9 mouse cellular contexts compared by ENCODE assay signal in the genomic region with DNA sequence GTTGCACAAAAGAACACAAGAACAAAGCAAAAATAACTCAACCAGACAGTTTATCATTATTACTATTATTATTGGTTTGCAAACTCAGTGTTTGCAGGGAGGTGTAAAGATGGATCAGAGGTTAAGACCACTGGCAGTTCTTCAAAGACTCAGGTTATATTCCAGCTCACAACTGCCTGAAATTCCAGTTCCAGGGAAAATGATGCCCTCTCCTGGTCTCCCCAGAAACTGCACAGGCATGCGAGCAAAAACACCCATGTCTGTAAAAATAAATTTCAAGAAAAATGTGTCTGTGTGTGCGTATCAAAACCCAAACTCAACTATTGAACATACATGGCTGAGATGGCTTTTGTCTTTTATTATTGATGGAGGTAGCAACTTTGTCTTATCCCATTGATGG. TPM values are rescaled to one million over a fixed set of nuclear protein-coding genes. Genes with fewer than 3 reads are reported as not detected.
A peak's percentile ranks its signal among the peaks of the same experiment; 100 is the strongest.
DNase-seq lines count a peak whose midpoint lies in the region; ATAC-seq and TF ChIP-seq lines count a peak whose summit lies in the region.
"Had no signal": no experiment of that assay in that cellular context is flagged by ENCODE, and none has a peak within 500 bp of the region (broad histone marks: within the 10 kb centered on the region; RNA-seq: fewer than 3 reads in every experiment).

No protein-coding gene starts in this region.

- peaks cover 15% of the 10 kb centered on the region for H3K4me1 ChIP-seq in heart, postnatal 0 days (ENCODE audit: control insufficient read depth, insufficient read depth)
- peaks cover 9% of the 10 kb centered on the region; the same call in 1 of the 2 replicates for H3K4me1 ChIP-seq in midbrain, postnatal 0 days (ENCODE audit: insufficient read depth, low read length)

- 19% methylated on average over 2 of the region's 2 CpGs for WGBS in heart, postnatal 0 days
- WGBS in midbrain, postnatal 0 days, result 7% methylated on average over 2 of the region's 2 CpGs

- H3K9me3 ChIP-seq in heart, postnatal 0 days (replicated peaks; ENCODE audit: control insufficient read depth, low read length), result no peaks in the 10 kb centered on the region
- no peaks in the 10 kb centered on the region for H3K9me3 ChIP-seq in midbrain, postnatal 0 days (ENCODE audit: low read length)

- peak; percentile 75 for TF ChIP-seq CTCF in heart, postnatal 0 days (IDR thresholded peaks at IDR 0.05; ENCODE audit: low read depth)
- peak; percentile 97 for TF ChIP-seq CTCF in layer of hippocampus, adult 2 months (conservative IDR thresholded peaks at IDR 0.05)
- peak; percentile 81 for TF ChIP-seq CTCF in midbrain, postnatal 0 days (IDR thresholded peaks at IDR 0.05)

- no peak overlapping the region for H3K9ac ChIP-seq in heart, postnatal 0 days (replicated peaks; ENCODE audit: low read depth, low read length)
- no peak overlapping the region for H3K9ac ChIP-seq in midbrain, postnatal 0 days (replicated peaks; ENCODE audit: low read length, poor library complexity, severe bottlenecking)

- no peaks in the 10 kb centered on the region for H3K27me3 ChIP-seq in heart, postnatal 0 days (ENCODE audit: control insufficient read depth, insufficient read depth, low read length)
- H3K27me3 ChIP-seq in midbrain, postnatal 0 days (ENCODE audit: insufficient read depth, low read length), result no peaks in the 10 kb centered on the region

- no peak for DNase-seq in heart, postnatal 0 days (ENCODE audit: low spot score)
- DNase-seq in heart, adult 11 months, result no peak
- DNase-seq in 3134 (ENCODE audit: extremely low read depth, insufficient read length, low spot score) (peak; percentile 30), MN1 (ENCODE audit: low spot score) (peak; percentile 54)
- peak; percentile 33 to 64 for DNase-seq in cerebellum, postnatal 4 days (ENCODE audit: low spot score in 2 of 2)
- DNase-seq in layer of hippocampus, adult 2 months (ENCODE audit: low spot score in 2 of 2), result peak in 1 of 2 experiments; percentile 77
- peak; percentile 33 for DNase-seq in midbrain, postnatal 0 days (ENCODE audit: low spot score)

- TF ChIP-seq EP300 in heart, postnatal 0 days (IDR thresholded peaks at IDR 0.05; ENCODE audit: low read depth), result no peak

- no peak overlapping the region for H3K27ac ChIP-seq in heart, postnatal 0 days (ENCODE audit: low read depth)
- no peak overlapping the region for H3K27ac ChIP-seq in layer of hippocampus, adult 2 months
- no peak overlapping the region for H3K27ac ChIP-seq in midbrain, postnatal 0 days (ENCODE audit: low read depth, low read length)

- no peak overlapping the region for H3K4me3 ChIP-seq in heart, postnatal 0 days (ENCODE audit: low read depth, low read length)
- H3K4me3 ChIP-seq in layer of hippocampus, adult 2 months, result no peak overlapping the region
- no peak overlapping the region for H3K4me3 ChIP-seq in midbrain, postnatal 0 days (ENCODE audit: low read depth, low read length)

- no peak overlapping the region for H3K4me2 ChIP-seq in heart, postnatal 0 days (ENCODE audit: low read depth, low read length)
- H3K4me2 ChIP-seq in midbrain, postnatal 0 days (ENCODE audit: low read depth, low read length, poor library complexity, severe bottlenecking), result no peak overlapping the region

- ATAC-seq in heart, postnatal 0 days (ENCODE audit: insufficient read depth, low read depth), result no peak
- ATAC-seq in midbrain, postnatal 0 days (ENCODE audit: low FRiP score), result no peak
- ATAC-seq in inflammation-experienced regulatory T-cells, adult 6 months, result no peak

- no peaks in the 10 kb centered on the region for H3K36me3 ChIP-seq in heart, postnatal 0 days (replicated peaks; ENCODE audit: control insufficient read depth, insufficient read depth, low read length)
- no peaks in the 10 kb centered on the region for H3K36me3 ChIP-seq in midbrain, postnatal 0 days (ENCODE audit: insufficient read depth, low read length)

RNA-seq across cellular contexts. Expression of gene Arhgap35, which starts 2.3 kb away (rescaled TPM):
- 57.5 and 67.6 TPM in 2 replicates for total RNA-seq in heart, postnatal 0 days (2014; rRNA removed; ENCODE audit: low replicate concordance)
- 9.7 and 10.0 TPM in 2 replicates for polyA plus RNA-seq in heart, postnatal 0 days (2015; fragmentation: Nextera tagmentation; extraction: Ambion mirVana)
- total RNA-seq in layer of hippocampus, adult 2 months (2021), result 100 to 1,000 TPM; 124 to 128 TPM
- total RNA-seq in midbrain, postnatal 0 days (2014; rRNA removed), result 157 and 177 TPM in 2 replicates
- polyA plus RNA-seq in midbrain, postnatal 0 days (2015; fragmentation: Nextera tagmentation; extraction: Ambion mirVana), result 25.3 and 26.9 TPM in 2 replicates
- 1 to 10 TPM; 1.4 to 3.9 (median 2.5) TPM for polyA plus RNA-seq in inflammation-experienced regulatory T-cells, adult 6 months (2017; shearing (Covaris generic))

RNA-seq across cellular contexts. Expression of gene Ceacam15, which starts 58.5 kb away (rescaled TPM):
- total RNA-seq in heart, postnatal 0 days (2014; rRNA removed; ENCODE audit: low replicate concordance), result 0.19 and 1.6 TPM in 2 replicates
- 1.5 and 2.5 TPM in 2 replicates for polyA plus RNA-seq in heart, postnatal 0 days (2015; fragmentation: Nextera tagmentation; extraction: Ambion mirVana)
- total RNA-seq in layer of hippocampus, adult 2 months (2021), result not detected
- not detected in 2 replicates for total RNA-seq in midbrain, postnatal 0 days (2014; rRNA removed)
- polyA plus RNA-seq in midbrain, postnatal 0 days (2015; fragmentation: Nextera tagmentation; extraction: Ambion mirVana), result not detected in 2 replicates
- 1 to 10 TPM in 2 of 3 experiments, not detected in 1; 1.3 TPM for polyA plus RNA-seq in inflammation-experienced regulatory T-cells, adult 6 months (2017; shearing (Covaris generic))
- total RNA-seq: layer of hippocampus, adult 18-20 months had no signal

Comparison
In these comparisons a context has a peak if more than half of its experiments do, and no peak if none do; other contexts are left out.
1. DNase-seq: peak in 3134 (single experiment), MN1 (single experiment), cerebellum, postnatal 4 days (2 of 2) and midbrain, postnatal 0 days (single experiment); none in heart, postnatal 0 days (single experiment) and heart, adult 11 months (single experiment).
2. Peak in every context shown above with its lines, with median percentiles within 50 percentile points of each other: CTCF ChIP-seq.